Mouse (Mus musculus) liver, adult (tissue): Measurements from ENCODE around the gene Dedd.

Experiments used
- GATA4 ChIP-seq: IDR thresholded peaks from 2 replicates; pipeline ENCODE4 v1.6.1; 2014; ENCODE audit warnings: mild to moderate bottlenecking, low read length; ENCODE audit not compliant: insufficient replicate concordance

Gene Dedd

DNA sequence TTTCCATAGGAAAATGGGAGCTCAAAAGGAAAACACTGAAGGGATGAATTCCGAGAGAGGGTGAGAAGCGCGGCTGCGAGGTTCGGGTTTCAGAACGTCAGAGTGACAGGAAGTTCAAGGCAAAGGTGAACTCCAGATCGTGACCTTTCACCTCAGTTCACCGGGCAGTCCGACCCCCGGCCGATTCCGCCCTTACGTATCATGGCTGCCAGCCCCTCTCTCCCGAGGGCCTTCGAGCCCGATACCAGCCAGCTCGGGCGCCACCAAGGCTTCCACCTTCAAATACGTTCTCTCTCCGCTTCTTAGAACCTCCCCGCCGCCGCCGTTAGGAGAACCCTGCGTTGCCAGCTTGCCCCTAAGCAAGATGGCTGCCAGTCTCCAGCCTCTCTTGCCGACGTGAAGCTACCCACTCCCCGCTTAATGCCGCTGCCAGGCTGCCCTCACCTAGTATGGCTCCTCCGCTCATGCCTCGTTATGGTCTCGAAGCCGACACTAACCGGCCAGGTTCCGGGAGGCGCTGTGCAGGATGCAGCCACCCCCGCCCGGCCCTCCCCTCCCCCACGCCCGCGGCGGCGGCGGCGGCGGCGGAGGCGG is at the start of gene Dedd:
Gene Dedd (plus strand): TSS at position 307 of the 594 bp plus-strand sequence.
- no peak; the same call in 1 of the 2 replicates for TF ChIP-seq GATA4

DNA sequence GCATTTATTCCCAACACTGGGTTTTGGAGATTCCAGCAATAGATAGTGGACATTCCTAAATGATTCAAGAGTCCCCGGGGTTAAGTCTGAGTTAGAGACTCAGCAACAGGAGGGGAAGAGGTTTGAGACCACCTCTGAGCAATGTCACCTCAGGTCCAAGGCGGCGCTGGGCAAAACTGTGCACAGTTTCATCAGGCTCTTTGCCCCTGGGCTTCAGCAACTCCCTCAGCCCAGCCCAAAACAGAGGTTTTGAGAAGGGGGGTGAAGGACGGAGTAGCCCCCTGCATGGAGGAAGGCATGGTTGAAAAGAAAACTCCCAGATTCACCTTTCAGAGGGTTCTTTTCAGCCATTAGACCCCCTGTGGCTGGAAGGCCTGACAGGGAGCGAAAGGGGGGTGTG is 49.2 kb upstream of the Dedd start:
- no peak for TF ChIP-seq GATA4

DNA sequence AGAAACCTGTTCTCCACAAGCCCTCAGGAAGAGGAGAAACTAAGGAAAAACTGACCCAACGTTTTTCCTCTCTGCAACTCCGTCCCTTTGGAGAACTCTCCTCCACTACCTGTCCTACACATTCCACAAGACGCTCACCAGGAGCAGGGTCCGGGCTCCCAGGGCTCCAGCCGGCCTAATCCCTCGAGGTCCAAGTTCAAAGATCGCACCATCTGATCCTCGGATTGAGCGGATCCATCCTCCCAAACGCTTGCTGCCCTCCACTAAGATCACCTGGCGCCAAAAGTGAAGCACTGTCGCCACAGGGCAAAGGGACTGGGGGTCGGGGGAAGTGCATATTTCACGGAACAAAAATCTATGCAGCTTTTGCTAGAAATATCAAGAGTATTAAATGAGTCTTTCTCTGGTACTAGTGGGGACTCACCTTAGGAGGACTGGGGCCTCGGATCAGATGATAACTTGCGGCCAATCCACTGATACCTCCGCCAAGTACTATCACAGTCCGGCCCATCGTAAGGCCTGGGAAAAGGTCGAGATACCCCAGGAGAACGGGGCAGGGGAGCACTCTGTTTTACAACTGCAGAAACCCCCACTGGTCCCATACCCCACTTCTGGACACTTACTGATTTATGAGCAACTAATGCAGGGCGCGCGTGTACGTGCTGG is 48.6 kb upstream of the Dedd start:
- TF ChIP-seq GATA4 = no peak

DNA sequence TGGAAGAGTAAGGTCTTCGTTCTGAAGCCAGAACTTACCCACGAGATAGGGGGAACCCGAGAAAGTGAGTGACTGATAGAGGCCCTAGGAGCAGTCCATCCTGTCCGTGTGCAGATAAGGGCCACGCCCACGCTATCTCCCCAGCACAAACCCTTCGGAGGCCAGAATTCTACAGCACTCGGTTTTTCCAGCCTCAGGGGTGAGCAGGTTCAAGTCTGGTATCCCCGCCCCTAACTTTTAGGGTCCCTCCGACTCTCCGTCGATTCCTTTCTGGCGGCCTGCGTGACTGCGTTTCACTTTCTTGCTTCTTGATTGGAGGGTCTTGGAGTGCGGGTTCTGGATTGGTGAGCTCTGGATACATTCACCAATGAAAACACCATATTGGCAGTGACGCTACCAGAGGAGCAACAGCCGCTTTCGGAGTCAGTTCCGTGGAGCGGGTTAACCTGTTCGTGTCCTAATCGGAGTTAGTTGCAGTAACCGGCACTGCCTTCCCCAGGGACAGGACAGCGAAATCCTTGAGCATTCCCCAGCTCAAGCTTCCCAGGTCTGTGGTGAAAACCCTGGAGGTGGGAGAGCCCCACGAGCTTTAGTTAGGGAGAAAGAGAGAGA is 47.9 kb upstream of the Dedd start, which contains the start of gene Ppox:
Gene Ppox (minus strand): TSS at position 271 of the 612 bp plus-strand sequence.
- no peak for TF ChIP-seq GATA4

DNA sequence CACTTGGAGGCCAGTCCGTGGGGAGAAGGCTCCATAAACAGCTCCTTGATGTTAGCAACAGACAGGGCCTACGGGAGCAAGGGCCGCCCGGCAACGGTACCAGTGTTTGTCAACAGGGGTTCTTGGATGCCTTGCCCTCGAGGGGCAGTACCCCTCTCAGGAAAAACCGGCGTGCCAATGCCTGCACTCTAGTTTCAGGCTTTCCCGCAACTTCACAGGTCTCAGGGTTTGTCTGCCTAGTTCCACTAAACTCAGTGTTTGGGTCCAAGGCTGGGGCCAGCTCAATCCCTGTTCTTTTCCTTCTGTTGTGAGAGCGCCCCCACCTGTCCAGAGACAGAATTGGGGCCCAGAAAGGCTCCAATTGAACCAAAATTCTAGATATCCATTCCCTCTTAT is 47.4 kb upstream of the Dedd start:
- no peak for TF ChIP-seq GATA4

DNA sequence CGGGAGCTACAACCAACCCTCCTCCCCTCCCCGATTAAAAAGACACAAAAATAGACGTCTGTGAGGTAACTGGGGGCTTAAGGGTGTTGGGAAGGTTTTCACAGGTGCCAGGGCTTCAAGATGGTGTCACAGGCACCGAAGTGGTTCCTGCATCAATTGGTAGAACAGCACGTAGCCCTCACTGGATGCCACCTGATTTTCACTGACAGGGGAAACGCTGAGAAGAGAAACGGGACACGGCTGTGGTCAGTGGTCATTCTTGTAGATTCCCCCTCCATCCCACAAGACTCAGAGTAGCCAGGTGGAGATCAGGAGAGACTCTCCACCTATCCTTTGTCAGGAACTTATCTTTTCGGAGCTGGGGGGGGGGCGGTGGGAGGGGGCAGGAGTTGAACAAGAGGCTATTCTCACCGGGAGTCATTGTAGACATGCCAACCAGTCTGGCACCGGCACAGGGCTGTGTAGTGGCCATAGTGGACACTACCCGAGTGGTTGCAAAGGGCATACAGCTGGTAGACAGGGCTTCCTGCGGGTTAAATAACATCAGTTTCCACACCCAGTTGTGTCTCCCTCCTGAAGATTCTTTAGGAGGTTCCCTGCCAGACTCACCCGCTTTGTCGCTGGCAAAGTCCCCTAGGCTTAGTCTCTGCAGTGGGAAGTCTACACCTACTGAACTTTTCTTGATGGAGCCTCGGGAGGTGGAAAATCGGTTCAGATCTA is 46.7 kb upstream of the Dedd start:
- no peak for TF ChIP-seq GATA4

DNA sequence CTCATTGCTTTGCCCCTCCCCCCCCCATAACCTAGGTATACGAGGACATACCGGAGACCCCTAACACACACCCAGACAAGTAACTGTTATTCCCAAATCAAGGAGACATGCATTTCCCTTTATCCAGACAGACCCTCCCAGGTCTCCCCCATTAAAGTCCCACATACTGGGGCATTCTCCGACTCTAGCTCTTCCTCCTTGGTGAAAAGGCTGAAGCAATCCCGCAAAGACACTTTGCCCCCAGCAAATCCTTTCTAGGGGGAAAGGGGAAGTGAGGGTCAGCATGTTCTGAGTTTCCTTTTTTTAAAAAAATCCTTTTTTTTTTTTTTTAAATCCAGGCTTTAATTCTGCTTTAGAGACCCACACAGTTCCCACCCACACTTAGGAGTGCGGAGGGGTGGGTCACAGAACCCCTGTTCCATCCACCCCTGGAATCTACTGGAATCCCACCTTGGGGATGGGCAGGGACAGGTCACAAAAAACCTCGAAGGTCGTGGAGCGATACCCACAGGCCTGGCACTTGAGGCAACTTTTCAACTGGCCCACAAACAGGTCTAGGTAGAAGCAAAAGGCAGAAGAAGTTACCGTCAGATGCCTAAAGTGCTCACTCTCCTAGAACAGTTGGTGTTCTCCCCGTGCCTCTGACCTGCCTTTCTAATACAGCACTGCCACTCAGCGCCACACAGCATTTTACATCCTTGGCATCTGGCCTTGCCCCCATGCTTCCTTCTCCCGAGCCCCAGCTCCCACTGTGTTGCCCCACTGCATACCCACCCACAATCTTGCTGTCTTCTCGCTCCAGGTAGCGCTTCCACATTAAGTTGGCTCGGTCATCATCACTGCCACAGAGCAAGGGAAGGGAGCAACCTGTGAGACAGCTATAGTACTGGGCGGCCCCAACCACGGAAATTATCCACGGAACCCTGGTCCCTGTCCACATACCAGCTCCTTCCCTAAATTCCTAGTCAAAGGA is 45.5 kb upstream of the Dedd start:
- no peak for TF ChIP-seq GATA4

DNA sequence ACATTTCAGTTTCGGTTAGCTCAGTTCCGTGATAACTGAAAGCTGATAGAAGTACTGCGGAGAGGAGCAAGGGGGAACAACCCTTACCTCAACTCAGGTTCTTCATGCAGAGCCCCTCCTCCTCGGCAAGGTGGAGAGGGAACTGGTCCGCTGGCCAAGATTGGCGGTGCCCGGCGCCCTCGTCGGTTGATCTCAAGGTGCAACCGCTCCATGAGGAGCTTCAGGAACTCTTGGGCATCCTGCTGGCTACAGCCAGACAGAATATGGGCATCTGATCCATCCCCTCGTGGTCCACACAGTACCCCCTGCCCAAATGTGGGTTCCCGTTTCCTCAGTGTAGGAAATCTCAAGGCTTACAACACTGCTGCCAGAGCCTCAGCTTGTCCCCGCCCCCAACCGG is 44.5 kb upstream of the Dedd start:
- TF ChIP-seq GATA4 = no peak

DNA sequence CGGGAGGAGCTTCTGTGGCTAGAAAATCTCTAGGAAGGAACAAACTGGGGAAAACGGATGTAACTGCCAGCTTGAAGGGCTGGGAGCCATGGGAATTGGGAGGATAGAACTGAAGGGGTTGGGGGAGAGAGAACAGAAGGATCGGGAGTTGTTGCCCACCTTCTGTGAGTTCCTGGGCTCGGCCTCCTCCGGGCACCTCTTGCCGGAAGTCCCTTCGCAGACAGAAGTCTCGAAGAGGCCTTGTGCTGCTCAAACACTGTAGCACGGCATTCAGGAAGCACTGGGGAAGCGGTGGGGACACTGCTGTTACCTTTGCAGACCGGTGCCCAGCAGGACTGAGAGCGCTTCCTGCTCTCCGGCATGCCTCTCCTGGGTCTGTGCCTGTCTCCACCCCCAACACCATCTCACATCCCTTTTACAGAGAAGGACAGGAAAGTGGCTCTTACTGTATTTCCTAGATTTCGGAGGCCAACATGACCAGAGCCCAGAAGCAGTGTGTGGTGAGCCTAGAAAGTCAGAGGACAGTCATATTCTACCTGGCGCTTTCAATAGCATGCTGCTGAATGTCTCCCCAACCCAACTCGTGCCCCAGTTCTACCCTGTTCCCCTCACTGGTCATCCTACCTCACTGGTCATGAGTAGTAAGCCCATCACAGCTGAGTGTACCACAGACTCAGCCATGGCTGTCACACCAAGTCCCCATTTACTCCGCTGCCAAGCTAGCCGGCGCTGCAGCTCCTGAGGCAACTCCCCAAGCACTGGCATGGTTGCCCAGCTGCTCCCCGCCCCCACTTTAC is 43.7 kb upstream of the Dedd start:
- TF ChIP-seq GATA4 = no peak

DNA sequence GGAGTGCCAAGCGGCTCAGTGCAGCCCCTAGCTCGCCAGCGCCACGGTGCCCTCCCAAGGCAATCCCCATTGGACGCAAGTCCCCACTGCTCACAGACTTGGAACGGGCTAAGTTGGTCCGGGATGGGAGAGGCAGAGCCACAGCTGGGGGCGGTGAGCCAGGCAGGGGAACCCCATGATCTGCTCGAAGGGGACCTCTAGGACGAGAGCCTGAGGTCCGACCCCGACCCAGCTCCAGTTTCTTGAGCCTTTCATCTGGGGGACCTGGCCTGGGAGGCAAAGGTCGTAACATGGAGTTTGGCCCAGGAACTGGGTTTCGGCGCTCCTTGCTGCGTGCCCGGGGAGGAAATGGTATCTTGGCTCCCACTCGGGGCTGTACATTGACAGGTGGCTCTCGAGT is 42.4 kb upstream of the Dedd start:
- no peak for TF ChIP-seq GATA4

DNA sequence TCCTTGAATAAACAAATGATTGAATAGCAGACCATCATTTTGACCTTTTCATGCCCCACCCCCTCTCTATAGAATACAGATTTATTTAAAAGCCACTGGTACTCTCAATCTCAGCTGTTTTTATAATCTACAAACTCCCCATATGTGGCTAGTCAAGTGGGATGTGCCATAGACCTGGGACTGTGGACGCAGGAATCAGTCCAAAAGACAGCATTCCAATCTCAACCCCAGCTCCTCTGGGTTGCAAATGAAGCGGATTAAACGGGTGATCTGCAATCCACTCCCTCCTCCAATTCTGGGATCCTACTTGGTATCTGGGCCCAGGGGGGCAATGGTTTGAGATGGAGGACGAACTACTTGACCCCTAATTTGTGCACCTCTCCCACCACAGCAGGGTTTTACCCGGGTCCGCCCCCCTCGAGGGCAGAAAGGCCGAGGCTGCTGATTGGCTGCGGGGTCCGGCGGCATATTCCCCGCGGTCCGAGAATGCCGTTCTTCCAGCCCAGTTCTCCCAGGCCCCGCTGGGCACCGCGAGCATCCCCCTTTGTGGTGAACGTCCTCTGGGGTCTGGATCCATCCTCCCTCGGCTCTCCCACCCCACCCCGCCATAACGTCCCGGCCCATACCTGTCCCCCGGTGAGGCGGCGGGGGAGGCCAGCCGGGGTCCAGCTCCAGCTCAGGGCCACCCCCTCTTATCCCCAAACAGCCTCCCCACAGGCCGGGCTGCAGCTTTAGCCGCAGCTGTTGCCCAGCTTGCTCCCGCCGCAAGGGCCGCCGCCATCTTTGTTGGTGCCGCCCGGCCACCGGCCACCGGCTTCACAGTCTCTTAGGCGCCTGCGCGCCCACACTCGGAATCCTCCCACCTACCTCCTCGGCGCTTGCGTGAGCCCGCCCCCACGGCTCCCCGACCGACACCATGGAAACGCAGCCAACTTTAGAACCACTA is 41.5 kb upstream of the Dedd start, which contains the start of gene Usp21:
Gene Usp21 (minus strand): TSS at position 856 of the 946 bp plus-strand sequence.
- no peak for TF ChIP-seq GATA4

DNA sequence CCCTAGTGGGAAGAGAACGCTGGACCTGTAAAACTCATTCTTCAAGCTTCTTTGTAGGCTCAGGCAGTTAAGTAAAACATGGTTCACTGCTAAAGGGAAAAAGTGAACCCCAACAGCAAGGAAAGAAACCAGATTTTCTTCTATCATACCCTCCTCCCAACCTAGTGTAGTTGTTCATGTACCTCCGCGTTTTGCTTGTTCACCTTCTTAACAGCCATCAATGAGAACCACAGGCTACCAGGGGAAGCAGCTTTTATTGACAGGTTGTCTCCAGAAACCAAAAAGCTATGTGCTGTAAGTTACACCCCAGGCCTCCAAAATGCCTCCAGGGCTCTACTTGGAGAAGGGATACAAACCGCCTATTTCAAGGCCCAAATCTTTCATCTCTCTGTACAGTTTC is 40.6 kb upstream of the Dedd start:
- TF ChIP-seq GATA4 = no peak

DNA sequence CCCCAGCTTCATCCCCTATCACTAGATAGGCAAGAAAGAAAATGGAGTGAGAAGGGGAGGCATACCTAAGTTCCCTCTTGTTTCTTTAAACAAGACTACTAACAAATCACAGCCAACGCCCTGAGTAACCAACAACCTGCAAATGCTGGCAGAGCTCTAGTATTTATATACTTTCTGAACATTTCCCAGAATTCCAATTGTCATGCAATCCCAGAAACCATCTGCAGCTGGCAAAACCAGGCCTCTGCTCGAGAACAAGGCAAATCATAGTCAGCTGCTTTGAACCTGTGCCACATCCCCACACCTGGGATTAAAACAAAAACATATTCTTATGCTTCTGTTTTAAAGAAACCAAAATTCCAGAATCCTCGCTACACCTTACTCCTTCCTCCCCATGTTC is 35.6 kb upstream of the Dedd start:
- TF ChIP-seq GATA4 = no peak

DNA sequence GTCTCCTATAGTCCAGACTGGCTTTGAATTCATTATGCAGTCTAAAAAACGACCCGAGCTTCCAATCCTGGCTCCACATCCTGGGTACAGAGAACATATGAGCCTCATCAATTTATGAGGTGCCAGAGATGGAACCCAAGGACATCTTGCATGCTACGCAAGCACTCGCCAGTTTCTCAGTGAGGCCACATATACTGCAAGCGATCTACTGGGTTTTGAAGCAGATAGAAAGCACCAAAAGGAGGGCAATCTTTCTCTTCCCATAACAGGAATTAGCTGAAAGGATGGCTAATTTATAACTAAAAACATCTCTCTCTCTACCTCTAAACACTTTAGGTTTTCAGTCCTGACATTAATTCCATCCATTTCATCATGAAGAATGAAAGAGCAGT is 35.0 kb upstream of the Dedd start:
- no peak for TF ChIP-seq GATA4
